In the genomic region with DNA sequence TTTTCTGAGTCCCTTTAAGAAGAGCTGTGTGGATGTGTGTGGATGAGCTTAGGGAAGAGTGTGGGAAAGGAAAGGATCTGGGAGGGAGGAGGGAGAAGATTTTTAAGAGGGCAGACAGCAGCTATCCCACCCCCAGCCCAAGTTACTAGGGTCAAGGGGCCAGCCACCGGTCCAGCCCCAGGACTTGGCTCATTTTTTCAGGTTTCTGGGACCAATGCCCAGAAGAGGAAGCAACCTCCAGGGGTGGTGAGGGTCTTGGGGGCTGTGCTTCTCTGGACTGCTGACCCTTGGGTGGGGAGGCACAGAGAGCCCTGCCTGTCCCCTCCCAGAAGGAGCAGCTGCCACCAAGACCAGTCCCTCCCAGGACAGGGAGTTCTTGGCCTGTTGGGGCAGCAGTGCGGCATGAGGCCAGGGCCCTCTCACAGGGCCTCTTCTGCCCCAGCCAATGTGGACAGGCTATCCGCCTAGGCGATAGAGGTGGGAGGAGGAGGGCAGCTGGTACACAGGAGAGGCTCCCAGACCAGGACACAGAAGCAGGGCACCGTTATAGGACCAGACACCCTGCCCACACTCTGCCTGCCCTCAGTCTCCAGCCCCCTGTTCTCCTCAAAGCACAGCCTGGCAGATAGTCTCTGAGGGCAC, we compare ENCODE assay signal across 12 mouse cellular contexts. TPM values are rescaled to one million over a fixed set of nuclear protein-coding genes. Genes with fewer than 3 reads are reported as not detected.
DNase-seq lines count a peak whose midpoint lies in the region; ATAC-seq lines count a peak whose summit lies in the region.
"Had no signal": no experiment of that assay in that cellular context is flagged by ENCODE, and none has a peak within 500 bp of the region (broad histone marks: within the 10 kb centered on the region; RNA-seq: fewer than 3 reads in every experiment).

No protein-coding gene starts in this region.

- ATAC-seq in cerebellum, adult (ENCODE audit: insufficient number of reproducible peaks, low FRiP score, low TSS enrichment): peak; percentile 64
- peak; percentile 23; the same call in 1 of the 2 replicates for ATAC-seq in neural tube, embryonic 13.5 days (ENCODE audit: low read depth)
- no peak for ATAC-seq in granulocyte monocyte progenitor cell, adult 5-6 weeks (replicated peaks; ENCODE audit: poor library complexity, severe bottlenecking)

- DNase-seq in cerebellum, adult 8-10 months: no peak
- DNase-seq in neural tube, embryonic 10.5 days (ENCODE audit: extremely low spot score, low spot score): no peak
- DNase-seq in heart, postnatal 36 days: peak; percentile 45 to 62
- DNase-seq in thymus, postnatal 36 days: no peak
- no peak for DNase-seq in right cerebral cortex, postnatal 25 days

- no peak overlapping the region for H3K27ac ChIP-seq in neural tube, embryonic 13.5 days (replicated peaks)
- H3K27ac ChIP-seq: liver, embryonic 14.5 days had no signal

- H3K27me3 ChIP-seq in neural tube, embryonic 13.5 days: peaks cover 11% of the 10 kb centered on the region; the same call in 1 of the 2 replicates

- no peak overlapping the region for H3K4me3 ChIP-seq in neural tube, embryonic 13.5 days

- H3K9me3 ChIP-seq in neural tube, embryonic 13.5 days: no peaks in the 10 kb centered on the region

- peaks cover 4% of the 10 kb centered on the region; the same call in 1 of the 2 replicates for H3K4me1 ChIP-seq in neural tube, embryonic 13.5 days (replicated peaks)

- intact Hi-C loops in heart, postnatal 36 days (cut with DNase I): loop anchor here (5.0 kb wide), 1 partner anchor 52 kb away; no protein-coding TSS in a partner anchor

- WGBS in neural tube, embryonic 13.5 days: 52% methylated on average over 5 of the region's 5 CpGs

- H3K9ac ChIP-seq in neural tube, embryonic 13.5 days: no peak overlapping the region
- H3K9ac ChIP-seq: liver, embryonic 14.5 days had no signal

- no peaks in the 10 kb centered on the region for H3K36me3 ChIP-seq in neural tube, embryonic 13.5 days

- no peak overlapping the region for H3K4me2 ChIP-seq in neural tube, embryonic 13.5 days

RNA-seq across cellular contexts. Expression of a gene that starts 22.9 kb away (rescaled TPM):
- 0.10 and 0.19 TPM in 2 replicates for polyA plus RNA-seq in neural tube, embryonic 13.5 days (2015; fragmentation: Nextera tagmentation; extraction: Ambion mirVana)
- total RNA-seq in heart, postnatal 36 days (2021): under 1 TPM; 0.19 to 0.22 TPM
- not detected in 2 replicates for total RNA-seq in granulocyte monocyte progenitor cell, adult 5-6 weeks (2014; fragmentation: Nextera tagmentation)
- not detected in 2 replicates for total RNA-seq in granulocyte monocyte progenitor cell, adult 5-6 weeks (2017)
- polyA plus RNA-seq: C2C12 had no signal

RNA-seq across cellular contexts. Expression of a gene that starts 59.0 kb away (rescaled TPM):
- polyA plus RNA-seq in neural tube, embryonic 13.5 days (2015; fragmentation: Nextera tagmentation; extraction: Ambion mirVana): not detected in 2 replicates
- total RNA-seq in heart, postnatal 36 days (2021): not detected
- total RNA-seq in granulocyte monocyte progenitor cell, adult 5-6 weeks (2014; fragmentation: Nextera tagmentation): not detected in 2 replicates
- total RNA-seq in granulocyte monocyte progenitor cell, adult 5-6 weeks (2017): not detected in 2 replicates
- polyA plus RNA-seq: C2C12; intestine, embryonic 14.5 days; liver, embryonic 14.5 days; neural tube, embryonic 11.5 days had no signal

Comparison
In these comparisons a context has a peak if more than half of its experiments do, and no peak if none do; other contexts are left out.
1. DNase-seq: peak in heart, postnatal 36 days (2 of 2); none in cerebellum, adult 8-10 months (single experiment), neural tube, embryonic 10.5 days (single experiment), thymus, postnatal 36 days (0 of 2) and right cerebral cortex, postnatal 25 days (single experiment).